Mouse (Mus musculus): ENCODE results near the gene Slc27a4. TPM values are rescaled to one million over a fixed set of nuclear protein-coding genes. Genes with fewer than 3 reads are reported as not detected.

The Slc27a4 gene
- total RNA-seq, 2 experiments from 2014 or later: 17.9 to 18.7 TPM

DNA sequence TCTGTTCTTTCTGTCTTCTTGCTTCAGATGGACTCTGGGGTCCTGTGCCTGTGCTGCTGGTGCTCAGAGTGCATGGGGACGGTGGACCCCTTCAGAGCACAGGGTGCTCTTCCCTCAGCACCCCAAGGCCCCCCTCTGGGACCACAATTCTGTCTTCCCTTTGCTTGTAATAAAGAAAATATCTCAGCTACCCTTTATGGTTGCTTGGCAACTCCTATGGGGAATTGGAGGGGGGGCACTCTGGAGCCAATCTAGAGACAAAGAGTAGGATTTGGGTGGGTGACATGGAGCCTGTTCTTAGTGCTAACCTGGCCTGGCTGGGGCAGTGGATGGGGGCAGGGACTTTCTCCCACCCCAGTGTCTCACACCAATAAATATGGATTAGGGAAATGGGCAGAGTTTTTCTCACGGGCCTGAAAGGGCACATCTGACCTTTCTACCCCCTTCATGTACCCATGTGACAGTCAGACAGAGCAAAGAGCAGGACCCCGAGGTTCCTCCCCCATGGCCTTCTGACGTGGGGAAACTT lies 50.6 kb downstream of the Slc27a4 start:
- no peak for DNase-seq (ENCODE audit: low spot score)
- intact Hi-C loops (cut with DNase I): no loop called here

GRCm38 (mm10) chr2:29853736-29854135 lies 51.3 kb downstream of the Slc27a4 start:
- intact Hi-C loops (cut with DNase I): no loop called here

GRCm38 (mm10) chr2:29855585-29856210 lies 53.3 kb downstream of the Slc27a4 start:
- intact Hi-C loops (cut with DNase I): loop anchor here (5.0 kb wide), 1 partner anchor 88 kb away; no protein-coding TSS in a partner anchor
- DNase-seq (ENCODE audit: low spot score): no peak

More at GRCm38 (mm10) chr2:29853736-29854135, 51.3 kb downstream of the Slc27a4 start:
- DNase-seq (ENCODE audit: low spot score): no peak

DNA sequence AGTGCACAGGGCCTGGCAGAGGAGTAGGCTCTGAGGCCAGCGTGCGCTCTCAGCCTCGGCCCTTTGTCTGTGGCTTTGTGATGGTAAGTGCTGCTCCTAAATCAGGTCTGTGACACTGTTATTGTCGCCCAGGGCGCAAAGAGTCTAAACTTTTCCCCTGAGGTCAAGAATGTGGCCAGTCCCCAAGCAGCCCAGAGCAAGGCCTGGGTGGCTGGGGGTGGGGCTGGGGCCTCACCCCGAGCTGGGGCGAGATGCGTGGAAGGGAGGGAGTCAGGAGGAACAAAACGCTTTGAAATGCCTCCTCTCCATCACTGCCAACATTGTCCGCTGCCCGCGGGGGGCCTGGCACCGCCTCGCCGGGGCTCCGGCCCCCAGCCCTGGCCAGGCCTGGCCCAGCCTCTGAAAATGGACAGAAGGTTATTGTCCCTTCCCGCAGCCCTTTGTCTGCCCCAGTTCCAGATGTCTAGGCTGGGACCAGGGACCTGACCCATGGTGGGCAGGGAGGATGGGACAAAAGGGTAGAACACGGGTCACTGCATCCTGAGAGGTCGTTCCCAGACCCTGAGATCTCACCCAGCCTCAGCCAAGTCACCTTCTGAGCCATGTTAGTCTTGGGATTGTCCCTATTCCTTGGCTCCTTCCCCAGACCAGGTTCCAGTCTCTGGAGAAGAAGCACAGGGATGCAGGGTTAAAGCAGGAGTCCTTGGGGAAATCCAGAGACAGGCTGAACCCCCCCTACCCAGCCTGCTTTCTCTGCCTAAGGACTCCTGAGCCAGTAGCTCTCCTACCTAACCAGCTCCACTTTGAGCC lies 54.2 kb downstream of the Slc27a4 start:
- no peak for DNase-seq (ENCODE audit: low spot score)
- intact Hi-C loops (cut with DNase I): loop anchor here (5.0 kb wide), 1 partner anchor 89 kb away; no protein-coding TSS in a partner anchor

DNA sequence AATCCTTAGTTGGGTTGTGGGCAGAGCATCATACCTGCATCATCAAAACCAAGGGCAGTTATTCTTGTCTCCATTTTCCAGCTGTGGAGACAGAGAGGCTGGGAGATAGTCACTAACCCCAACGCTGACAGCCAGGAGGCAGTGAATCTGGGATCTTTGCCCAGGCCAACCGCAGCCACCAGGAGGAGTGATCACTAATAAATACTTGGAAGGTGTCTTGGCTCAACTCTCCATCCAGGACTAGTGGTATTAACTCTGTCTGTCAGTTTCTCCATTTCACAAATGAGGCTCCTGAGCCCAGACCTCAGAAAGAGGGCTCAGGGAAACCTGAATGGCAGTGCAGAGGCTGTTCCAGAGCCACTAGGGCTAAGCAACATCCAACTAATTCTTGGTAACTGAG lies 54.9 kb downstream of the Slc27a4 start:
- intact Hi-C loops (cut with DNase I): loop anchor here (5.0 kb wide), 1 partner anchor 90 kb away; no protein-coding TSS in a partner anchor

GRCm38 (mm10) chr2:29857967-29858366 lies 55.5 kb downstream of the Slc27a4 start:
- intact Hi-C loops (cut with DNase I): loop anchor here (5.0 kb wide), 1 partner anchor 91 kb away; no protein-coding TSS in a partner anchor
- no peak for DNase-seq (ENCODE audit: low spot score)

More for the DNA sequence above, 54.9 kb downstream of the Slc27a4 start:
- DNase-seq (ENCODE audit: low spot score): no peak

- intact Hi-C loops (cut with DNase I): loop anchor here (1.0 to 5.0 kb wide), 2 partner anchors 42 to 92 kb away; no protein-coding TSS in a partner anchor
- no peak for DNase-seq (ENCODE audit: low spot score)
These were observed 56.5 kb downstream of the Slc27a4 start for GRCm38 (mm10) chr2:29858748-29859473.

- no peak for DNase-seq (ENCODE audit: low spot score)
- intact Hi-C loops (cut with DNase I): no loop called here
These were observed 62.7 kb downstream of the Slc27a4 start for GRCm38 (mm10) chr2:29865125-29865524.

Small RNAs within 50 kb of the gene (microRNA-seq; reads per million reads assigned to microRNA genes)
- gene Mir219a-2 (not detected), gene Mir219b (not detected)

Other genes starting within 250 kb of the Slc27a4 start
- gene Rapgef1, start 182.9 kb upstream of the Slc27a4 start, total RNA-seq (2021): 10 to 100 TPM; 85.1 to 94.1 TPM
- not detected for gene Gm13420, start 50.9 kb upstream of the Slc27a4 start, total RNA-seq (2021)
- not detected for gene Gm13547, start 43.3 kb upstream of the Slc27a4 start, total RNA-seq (2021)
- 10 to 100 TPM; 17.2 to 18.3 TPM for gene Coq4, start 15.1 kb upstream of the Slc27a4 start, total RNA-seq (2021)
- gene Trub2, start 14.1 kb upstream of the Slc27a4 start, total RNA-seq (2021): 10 to 100 TPM; 30.3 to 34.1 TPM
- gene Urm1, start 17.4 kb downstream of the Slc27a4 start, total RNA-seq (2021): 10 to 100 TPM; 31.8 to 32.4 TPM
- 1 to 10 TPM; 4.6 to 5.8 TPM for gene Cercam, start 66.5 kb downstream of the Slc27a4 start, total RNA-seq (2021)
- gene Odf2, start 86.6 kb downstream of the Slc27a4 start, total RNA-seq (2021): 10 to 100 TPM; 20.2 to 23.2 TPM
- gene Gle1, start 132.8 kb downstream of the Slc27a4 start, total RNA-seq (2021): 10 to 100 TPM; 25.4 to 26.6 TPM
- 100 to 1,000 TPM; 208 to 216 TPM for gene Sptan1, start 162.9 kb downstream of the Slc27a4 start, total RNA-seq (2021)
- gene Wdr34, start 246.2 kb downstream of the Slc27a4 start, total RNA-seq (2021): 1 to 10 TPM; 6.5 to 6.8 TPM

Measured in heart, postnatal 25 days (tissue).